Mouse (Mus musculus): ENCODE results near the gene Gm10300.

DNA sequence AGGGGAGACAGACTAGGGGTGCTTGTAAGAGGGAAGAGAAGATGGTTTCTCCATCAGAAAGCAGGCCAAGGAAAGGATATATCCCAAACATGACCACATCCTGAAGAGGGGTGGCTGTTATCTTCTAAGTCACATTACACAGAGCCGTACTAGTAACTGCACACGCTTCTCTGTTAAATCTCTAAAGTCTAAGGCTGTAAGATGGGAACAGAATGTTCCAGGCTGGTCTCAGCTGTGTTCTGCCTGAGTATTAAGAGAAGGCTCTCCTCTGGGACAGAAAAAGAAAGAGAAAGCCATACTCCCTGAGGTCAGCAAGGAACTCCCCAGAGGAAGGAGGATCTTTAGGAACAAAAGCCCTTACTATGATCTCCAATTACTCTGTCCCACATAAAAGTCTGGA is 35.7 kb upstream of the Gm10300 start:
- TF ChIP-seq POLR2A (IDR thresholded peaks at IDR 0.05; ENCODE audit: borderline replicate concordance, insufficient read depth, low read length) = no peak
- TF ChIP-seq CTCF (IDR thresholded peaks at IDR 0.05; ENCODE audit: borderline replicate concordance, insufficient read depth, low read depth, low read length) = no peak

All from cerebellum, adult 2 months (tissue).